Mouse (Mus musculus): ENCODE measurements around the gene Elf1. TPM values are rescaled to one million over a fixed set of nuclear protein-coding genes. Genes with fewer than 3 reads are reported as not detected.

Gene Elf1
- polyA plus RNA-seq, 1 experiment from 2014 or later: 9.2 TPM

DNA sequence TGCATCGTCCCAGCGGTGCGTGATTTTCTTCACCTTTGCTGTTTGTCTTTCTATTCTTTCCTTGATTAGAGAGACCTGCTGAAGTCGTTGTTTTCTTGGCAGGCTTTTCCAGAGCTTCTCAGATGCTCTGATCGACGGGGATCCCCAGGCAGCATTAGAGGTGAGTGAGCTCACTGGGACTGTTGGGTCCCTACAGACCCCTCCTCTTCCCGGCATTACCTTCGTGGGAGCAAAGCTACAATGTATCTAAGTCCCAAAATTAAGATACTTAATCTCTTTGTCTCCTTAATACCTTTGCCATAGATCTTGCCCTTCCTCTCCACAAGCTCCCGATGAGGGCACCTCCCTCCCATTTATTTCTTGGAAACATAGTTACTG is 106.8 kb downstream of the Elf1 start:
- ATAC-seq (ENCODE audit: low FRiP score, low read depth): peak; percentile 25; the same call in 1 of the 2 replicates
- Histone ChIP-seq H3K4me3 (peak overlapping the region; percentile 71), H3K27me3 (no peaks in the 10 kb centered on the region), H3K27ac (peak overlapping the region; percentile 81; the same call in 1 of the 2 replicates), H3K36me3 (peaks cover 10% of the 10 kb centered on the region), H3K9ac (peak overlapping the region; percentile 76), H3K4me2 (replicated peaks) (peak overlapping the region; percentile 84), H3K9me3 (no peaks in the 10 kb centered on the region), H3K4me1 (peaks cover 20% of the 10 kb centered on the region)
- 1% methylated on average over 9 of the region's 9 CpGs for WGBS

DNA sequence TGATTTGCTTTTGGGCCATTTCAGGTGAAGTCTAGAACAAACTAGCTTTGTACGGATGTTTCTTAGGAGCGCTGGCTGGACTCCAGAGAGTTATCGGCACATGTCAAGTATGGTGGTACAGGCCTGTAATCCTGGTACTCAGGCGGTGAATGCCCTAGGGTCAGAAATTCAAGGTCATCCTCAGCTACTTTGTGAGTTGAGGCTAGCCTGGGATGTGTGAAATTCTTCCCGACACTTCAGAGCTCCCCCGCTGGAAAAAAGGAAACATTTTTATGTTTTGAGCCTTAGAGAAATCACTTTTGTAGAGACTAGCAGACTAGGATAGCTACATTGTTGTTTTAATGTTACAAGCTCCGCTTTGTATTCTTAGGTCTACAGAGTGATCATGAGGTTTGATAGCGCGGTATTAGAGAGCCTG is 107.5 kb downstream of the Elf1 start:
- 91% methylated on average over 9 of the region's 9 CpGs for WGBS
- peaks cover 20% of the 10 kb centered on the region for H3K4me1 ChIP-seq
- no peaks in the 10 kb centered on the region for H3K27me3 ChIP-seq
- H3K9ac ChIP-seq: peak overlapping the region; percentile 76
- H3K27ac ChIP-seq: no peak overlapping the region
- peak overlapping the region; percentile 71 for H3K4me3 ChIP-seq
- peak overlapping the region; percentile 84 for H3K4me2 ChIP-seq (replicated peaks)
- no peak for ATAC-seq (ENCODE audit: low FRiP score, low read depth)
- H3K36me3 ChIP-seq: peaks cover 10% of the 10 kb centered on the region
- H3K9me3 ChIP-seq: no peaks in the 10 kb centered on the region

DNA sequence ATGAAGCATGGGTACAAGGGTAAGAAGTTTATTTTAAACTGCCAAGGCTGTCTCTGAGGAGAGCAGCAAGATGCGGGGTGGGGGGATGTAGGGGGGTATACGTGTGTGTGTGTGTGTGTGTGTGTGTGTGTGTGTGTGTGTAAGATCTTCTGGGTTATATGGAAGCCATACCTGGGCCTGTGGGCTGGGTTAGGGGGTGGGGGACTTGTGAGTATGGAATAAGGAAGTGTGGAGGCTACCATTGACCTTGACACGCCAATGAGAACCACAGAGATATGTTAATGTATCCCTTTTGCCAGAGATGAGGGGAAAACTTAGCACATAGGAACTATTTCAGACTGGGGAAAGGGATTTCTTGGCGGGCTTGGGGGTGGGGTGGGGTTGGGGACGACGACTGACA is 108.4 kb downstream of the Elf1 start:
- WGBS: 92% methylated on average over 6 of the region's 6 CpGs
- Histone ChIP-seq H3K27ac (no peak overlapping the region), H3K9ac (no peak overlapping the region), H3K36me3 (peaks cover 10% of the 10 kb centered on the region), H3K9me3 (no peaks in the 10 kb centered on the region), H3K4me2 (replicated peaks) (peak overlapping the region; percentile 84), H3K4me1 (peaks cover 20% of the 10 kb centered on the region), H3K27me3 (no peaks in the 10 kb centered on the region), H3K4me3 (no peak overlapping the region)
- ATAC-seq (ENCODE audit: low FRiP score, low read depth): no peak

DNA sequence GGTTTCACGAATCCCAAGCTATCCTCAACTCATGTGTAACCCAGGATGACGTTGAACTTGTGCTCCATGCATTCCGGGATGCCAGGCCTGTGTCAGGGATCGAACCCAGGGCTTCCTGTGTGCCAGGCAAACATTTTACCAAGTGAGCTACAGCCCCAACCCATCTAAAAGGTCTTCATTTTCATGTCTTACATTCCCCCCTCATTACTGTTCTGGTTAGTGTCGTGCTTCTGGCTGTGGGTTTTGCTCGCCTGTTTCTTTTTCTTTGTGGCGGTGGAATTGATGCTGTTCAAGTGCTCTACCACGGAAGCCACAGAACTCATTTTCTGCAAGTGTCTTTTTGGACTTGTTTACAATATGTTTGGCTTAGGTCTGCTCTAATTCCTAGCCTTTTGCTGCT is 109.9 kb downstream of the Elf1 start:
- H3K4me2 ChIP-seq (replicated peaks): no peak overlapping the region
- WGBS: 92% methylated on average over 8 of the region's 8 CpGs
- no peaks in the 10 kb centered on the region for H3K27me3 ChIP-seq
- peaks cover 20% of the 10 kb centered on the region for H3K4me1 ChIP-seq
- no peak overlapping the region for H3K4me3 ChIP-seq
- H3K9me3 ChIP-seq: no peaks in the 10 kb centered on the region
- H3K36me3 ChIP-seq: peaks cover 21% of the 10 kb centered on the region
- no peak for ATAC-seq (ENCODE audit: low FRiP score, low read depth)
- H3K27ac ChIP-seq: no peak overlapping the region
- H3K9ac ChIP-seq: no peak overlapping the region

DNA sequence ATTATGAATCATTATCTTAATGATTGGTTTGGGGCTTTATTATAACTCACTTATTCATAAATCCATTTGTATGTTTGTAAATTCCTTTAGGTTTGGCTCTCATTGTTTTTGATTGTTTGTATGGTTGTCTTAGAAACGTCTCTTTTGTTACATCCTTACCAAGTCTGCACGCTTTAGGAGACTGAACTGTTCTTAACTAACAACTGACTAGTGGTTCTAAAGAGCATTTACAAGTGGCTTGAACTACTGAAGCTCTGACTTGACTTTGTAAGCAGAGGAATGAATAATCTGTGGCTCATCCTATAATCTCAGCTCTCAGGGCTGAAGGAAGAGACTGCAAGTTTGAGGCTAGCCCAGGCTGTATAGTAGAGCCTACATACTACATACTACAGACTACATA is 110.6 kb downstream of the Elf1 start:
- ATAC-seq (ENCODE audit: low FRiP score, low read depth): no peak
- 91% methylated on average over 2 of the region's 2 CpGs for WGBS
- no peak overlapping the region for H3K4me2 ChIP-seq (replicated peaks)
- no peak overlapping the region for H3K27ac ChIP-seq
- no peak overlapping the region for H3K4me3 ChIP-seq
- H3K4me1 ChIP-seq: peaks cover 16% of the 10 kb centered on the region
- H3K9me3 ChIP-seq: no peaks in the 10 kb centered on the region
- no peaks in the 10 kb centered on the region for H3K27me3 ChIP-seq
- H3K36me3 ChIP-seq: peaks cover 27% of the 10 kb centered on the region
- H3K9ac ChIP-seq: no peak overlapping the region

DNA sequence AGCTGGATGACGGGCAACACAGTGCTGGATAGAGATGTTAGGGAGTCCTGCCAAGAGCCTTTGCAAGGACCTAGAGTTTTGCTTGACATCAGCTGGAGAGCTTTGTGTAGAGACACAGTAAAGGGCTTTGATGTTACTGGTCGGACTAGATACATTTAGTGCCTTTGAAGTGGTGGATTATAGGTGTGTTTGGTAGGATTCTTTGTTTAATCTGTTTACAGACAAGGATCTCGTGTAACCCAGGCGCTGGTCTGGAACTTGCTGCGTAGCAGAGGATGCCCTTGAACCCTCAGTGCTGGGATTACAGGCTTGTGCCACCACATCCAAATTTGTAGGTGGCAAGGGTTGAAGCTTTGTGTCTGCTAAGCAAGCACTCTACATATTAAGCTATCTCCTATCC is 113.1 kb downstream of the Elf1 start:
- Histone ChIP-seq H3K9ac (no peak overlapping the region), H3K4me1 (peaks cover 5% of the 10 kb centered on the region), H3K4me3 (no peak overlapping the region), H3K4me2 (replicated peaks) (no peak overlapping the region), H3K36me3 (peaks cover 44% of the 10 kb centered on the region), H3K27ac (no peak overlapping the region), H3K27me3 (no peaks in the 10 kb centered on the region), H3K9me3 (no peaks in the 10 kb centered on the region)
- 86% methylated on average over 5 of the region's 5 CpGs for WGBS
- ATAC-seq (ENCODE audit: low FRiP score, low read depth): no peak

DNA sequence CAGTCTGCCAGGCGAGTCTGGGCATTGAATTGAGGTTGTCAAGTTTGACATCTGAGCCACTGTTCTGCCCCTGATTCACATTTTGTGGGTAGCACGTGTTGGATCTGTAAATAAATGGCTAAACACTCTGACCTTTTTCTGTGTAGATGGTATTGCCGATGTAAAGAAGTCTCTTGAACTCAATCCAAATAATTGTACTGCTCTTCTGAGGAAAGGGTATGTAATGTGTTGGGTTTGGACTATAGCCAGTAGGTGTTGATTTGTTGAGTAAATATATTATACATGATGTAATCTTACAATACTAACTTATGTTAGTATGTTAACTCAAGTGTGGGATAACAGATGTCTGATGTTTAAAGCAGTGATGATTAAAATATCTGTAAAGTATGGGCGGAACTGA is 115.6 kb downstream of the Elf1 start:
- Histone ChIP-seq H3K4me1 (no peaks in the 10 kb centered on the region), H3K9me3 (no peaks in the 10 kb centered on the region), H3K4me2 (replicated peaks) (no peak overlapping the region), H3K27ac (no peak overlapping the region), H3K27me3 (no peaks in the 10 kb centered on the region), H3K9ac (no peak overlapping the region), H3K4me3 (no peak overlapping the region), H3K36me3 (peaks cover 64% of the 10 kb centered on the region)
- 81% methylated on average over 4 of the region's 4 CpGs for WGBS
- ATAC-seq (ENCODE audit: low FRiP score, low read depth): no peak

DNA sequence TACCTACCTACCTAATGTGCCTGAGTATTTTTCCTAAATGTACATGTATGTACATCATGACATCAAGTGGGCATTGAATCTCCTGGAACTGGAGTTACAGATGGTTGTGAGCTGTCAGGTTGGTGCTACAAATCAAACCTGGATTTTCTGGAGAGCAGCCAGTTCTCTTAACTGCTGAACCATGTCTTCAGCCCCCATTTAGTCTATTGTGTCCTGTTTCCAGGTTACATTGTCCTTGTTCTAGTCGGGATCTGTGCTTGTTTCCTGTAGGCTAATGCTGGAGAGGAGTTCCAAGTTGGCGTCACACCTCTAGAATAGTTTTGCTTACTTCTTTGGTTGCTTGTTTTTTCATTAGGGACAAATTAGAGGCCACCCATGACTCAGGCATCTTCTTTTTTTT is 124.9 kb downstream of the Elf1 start:
- H3K4me2 ChIP-seq (replicated peaks): no peak overlapping the region
- WGBS: 87% methylated on average over 2 of the region's 2 CpGs
- no peaks in the 10 kb centered on the region for H3K4me1 ChIP-seq
- no peak overlapping the region for H3K9ac ChIP-seq
- no peaks in the 10 kb centered on the region for H3K27me3 ChIP-seq
- no peak overlapping the region for H3K27ac ChIP-seq
- no peak overlapping the region for H3K4me3 ChIP-seq
- ATAC-seq (ENCODE audit: low FRiP score, low read depth): no peak
- H3K9me3 ChIP-seq: no peaks in the 10 kb centered on the region
- peaks cover 82% of the 10 kb centered on the region for H3K36me3 ChIP-seq

DNA sequence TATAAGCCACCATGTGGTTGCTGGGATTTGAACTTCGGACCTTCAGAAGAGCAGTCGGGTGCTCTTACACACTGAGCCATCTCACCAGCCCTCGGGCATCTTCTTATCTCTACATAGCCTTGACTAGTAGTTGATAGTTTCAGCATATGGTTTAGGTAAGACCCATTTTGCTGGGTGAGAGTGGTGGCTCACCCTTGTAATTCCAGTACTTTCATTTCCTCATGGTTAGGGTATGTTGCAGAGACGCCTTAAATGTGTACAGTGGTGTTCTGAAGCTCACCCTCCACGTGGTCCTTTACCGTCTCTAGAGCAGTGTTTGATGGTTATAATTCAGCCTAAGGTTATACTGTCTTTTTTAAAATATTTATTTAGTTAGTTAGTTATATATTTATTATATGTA is 125.4 kb downstream of the Elf1 start:
- Histone ChIP-seq H3K27me3 (no peaks in the 10 kb centered on the region), H3K4me1 (no peaks in the 10 kb centered on the region), H3K36me3 (peaks cover 82% of the 10 kb centered on the region), H3K27ac (no peak overlapping the region), H3K4me3 (no peak overlapping the region), H3K9me3 (no peaks in the 10 kb centered on the region), H3K9ac (no peak overlapping the region), H3K4me2 (replicated peaks) (no peak overlapping the region)
- WGBS: 92% methylated on average over 6 of the region's 6 CpGs
- ATAC-seq (ENCODE audit: low FRiP score, low read depth): no peak

DNA sequence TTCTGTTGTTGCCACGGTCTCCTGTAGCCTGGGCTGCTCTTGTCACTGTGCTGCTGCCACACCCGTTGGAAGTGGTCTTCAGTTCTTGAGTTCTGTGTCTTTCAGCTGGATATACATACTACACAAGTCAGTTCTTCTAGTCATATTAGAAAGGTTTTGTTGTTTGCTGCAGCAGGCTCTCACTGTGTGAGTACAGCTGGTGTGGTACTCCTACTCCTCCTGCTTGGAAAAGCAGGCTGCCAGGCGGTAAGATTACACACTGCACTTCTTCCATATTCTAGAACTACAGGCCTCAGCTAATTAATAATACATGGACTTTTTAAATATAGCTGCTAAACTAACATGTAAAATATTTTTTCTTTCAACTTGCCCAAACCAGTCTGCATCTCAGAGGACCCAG is 125.9 kb downstream of the Elf1 start:
- Histone ChIP-seq H3K27me3 (no peaks in the 10 kb centered on the region), H3K27ac (no peak overlapping the region), H3K36me3 (peaks cover 81% of the 10 kb centered on the region), H3K4me2 (replicated peaks) (no peak overlapping the region), H3K9ac (no peak overlapping the region), H3K4me1 (no peaks in the 10 kb centered on the region), H3K9me3 (no peaks in the 10 kb centered on the region), H3K4me3 (no peak overlapping the region)
- no peak for ATAC-seq (ENCODE audit: low FRiP score, low read depth)
- WGBS: 91% methylated on average over 3 of the region's 3 CpGs

DNA sequence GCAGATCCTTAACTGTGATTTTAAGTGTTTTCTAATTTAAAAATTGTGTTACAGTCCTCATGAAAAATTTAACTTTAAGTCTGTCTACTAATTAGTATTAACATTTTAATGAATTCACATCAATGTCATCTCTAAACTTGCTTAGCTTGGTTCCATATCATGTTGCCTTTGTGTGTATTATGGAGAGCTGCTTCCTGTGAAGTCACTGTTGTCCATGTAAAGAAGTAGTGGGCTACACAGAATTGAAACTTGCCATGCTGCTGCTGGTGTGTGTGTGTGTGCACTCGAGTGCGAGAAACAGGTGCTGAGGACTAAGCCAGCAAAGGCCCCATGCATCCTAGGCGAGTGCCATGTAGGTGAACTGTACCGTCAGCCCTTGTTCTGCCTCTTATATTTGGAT is 126.4 kb downstream of the Elf1 start:
- Histone ChIP-seq H3K4me3 (no peak overlapping the region), H3K36me3 (peaks cover 80% of the 10 kb centered on the region), H3K4me1 (no peaks in the 10 kb centered on the region), H3K4me2 (replicated peaks) (no peak overlapping the region), H3K27ac (no peak overlapping the region), H3K9ac (no peak overlapping the region), H3K9me3 (no peaks in the 10 kb centered on the region), H3K27me3 (no peaks in the 10 kb centered on the region)
- WGBS: 92% methylated on average over 4 of the region's 4 CpGs
- ATAC-seq (ENCODE audit: low FRiP score, low read depth): no peak

DNA sequence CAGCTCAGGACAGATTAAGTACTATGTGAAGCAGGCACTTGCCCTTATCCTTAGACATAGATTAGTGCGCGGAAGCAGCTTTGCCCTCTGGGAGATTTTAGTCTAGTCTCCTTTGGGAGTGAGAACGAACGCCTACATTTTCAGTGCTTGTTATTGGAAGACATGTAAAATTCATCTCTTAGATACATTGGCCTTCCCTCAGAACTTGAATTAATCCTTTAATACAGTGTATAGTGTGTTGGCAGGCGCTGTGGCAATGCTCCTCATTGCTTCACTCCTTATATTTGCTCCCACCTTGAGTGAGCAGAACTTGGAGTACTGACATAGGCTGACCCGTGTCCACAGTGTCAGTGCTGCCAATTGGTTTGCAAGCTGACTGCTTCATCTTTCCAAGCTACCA is 127.3 kb downstream of the Elf1 start:
- H3K27ac ChIP-seq: no peak overlapping the region
- 92% methylated on average over 6 of the region's 6 CpGs for WGBS
- H3K4me2 ChIP-seq (replicated peaks): no peak overlapping the region
- H3K9me3 ChIP-seq: no peaks in the 10 kb centered on the region
- no peak overlapping the region for H3K4me3 ChIP-seq
- peaks cover 82% of the 10 kb centered on the region for H3K36me3 ChIP-seq
- H3K9ac ChIP-seq: no peak overlapping the region
- no peak for ATAC-seq (ENCODE audit: low FRiP score, low read depth)
- H3K27me3 ChIP-seq: no peaks in the 10 kb centered on the region
- no peaks in the 10 kb centered on the region for H3K4me1 ChIP-seq

DNA sequence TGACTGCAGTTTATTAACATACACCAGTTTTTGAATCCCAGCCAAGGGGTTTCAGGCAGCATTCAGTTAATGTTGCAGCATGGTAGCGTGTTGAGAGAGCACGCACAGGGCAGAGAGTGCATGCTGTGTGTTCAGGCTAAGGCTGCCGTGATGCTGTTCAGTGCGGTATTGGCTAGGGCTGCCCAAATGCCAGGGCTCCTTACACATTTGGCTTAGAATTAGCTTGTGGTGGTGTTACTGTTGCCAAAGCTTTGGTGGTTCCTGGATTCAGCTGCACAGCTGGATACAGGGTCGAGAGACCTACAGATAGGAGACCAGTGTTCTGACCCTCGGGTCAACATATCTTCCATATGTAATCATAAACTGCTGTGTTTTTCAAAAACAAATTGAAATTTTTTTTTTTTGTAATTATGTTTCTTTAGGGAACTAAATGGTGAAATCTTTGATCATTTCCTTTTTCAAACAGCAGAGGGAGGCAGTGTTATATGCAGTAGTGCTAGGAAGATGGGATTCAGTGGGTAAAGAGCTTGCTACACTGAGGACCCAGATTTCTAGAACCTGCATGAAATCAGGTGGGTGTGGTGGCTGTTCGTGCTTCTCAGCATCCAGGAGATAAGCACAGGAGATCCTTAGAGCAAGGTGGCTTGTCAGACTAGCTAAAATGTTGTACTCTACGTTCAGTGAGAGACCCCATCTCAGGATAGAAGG is 136.3 kb downstream of the Elf1 start:
- 87% methylated on average over 8 of the region's 8 CpGs for WGBS
- no peak overlapping the region for H3K4me2 ChIP-seq (replicated peaks)
- H3K9me3 ChIP-seq: no peaks in the 10 kb centered on the region
- H3K4me1 ChIP-seq: no peaks in the 10 kb centered on the region
- no peak for ATAC-seq (ENCODE audit: low FRiP score, low read depth)
- no peaks in the 10 kb centered on the region for H3K27me3 ChIP-seq
- peaks cover 72% of the 10 kb centered on the region for H3K36me3 ChIP-seq
- H3K4me3 ChIP-seq: no peak overlapping the region
- H3K27ac ChIP-seq: no peak overlapping the region
- H3K9ac ChIP-seq: no peak overlapping the region

Data from limb, embryonic 13.5 days (tissue).